Mouse (Mus musculus): ENCODE measurements around the gene Nr2c2. TPM values are rescaled to one million over a fixed set of nuclear protein-coding genes. Genes with fewer than 3 reads are reported as not detected.
A peak's percentile ranks its signal among the peaks of the same experiment; 100 is the strongest.

Nr2c2 gene
- polyA plus RNA-seq, 1 experiment from 2014 or later = 17.8 TPM

DNA sequence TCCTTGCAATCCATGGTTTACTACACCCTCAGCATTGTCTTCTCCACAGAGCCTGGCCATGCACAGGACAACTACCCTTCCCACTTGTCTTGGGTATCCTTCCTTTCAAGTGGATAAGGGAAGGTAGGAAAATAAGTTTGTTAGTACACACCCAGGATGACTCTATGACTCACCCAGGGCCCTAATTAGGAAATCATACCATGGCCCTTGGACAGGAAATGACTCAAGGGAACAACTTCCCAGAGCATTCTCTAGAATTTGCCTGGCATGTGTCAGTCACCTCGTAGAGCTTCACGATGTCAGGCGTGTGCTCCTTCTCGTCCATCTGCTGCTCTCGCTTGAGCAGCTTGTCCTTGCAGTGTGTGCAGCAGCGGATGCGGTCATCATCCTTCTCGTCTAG lies 108.2 kb downstream of the Nr2c2 start:
- H3K4me2 ChIP-seq = no peak overlapping the region
- peaks cover 23% of the 10 kb centered on the region; the same call in 1 of the 2 replicates for H3K36me3 ChIP-seq (ENCODE audit: control insufficient read depth, insufficient read depth, low read length)
- no peaks in the 10 kb centered on the region for H3K4me1 ChIP-seq (replicated peaks; ENCODE audit: control insufficient read depth, insufficient read depth, low read length)
- no peak overlapping the region for H3K9ac ChIP-seq (ENCODE audit: low read depth, low read length)
- 88% methylated on average over 8 of the region's 8 CpGs for whole genome bisulfite sequencing
- H3K27me3 ChIP-seq (replicated peaks; ENCODE audit: control insufficient read depth, insufficient read depth, low read length) = no peaks in the 10 kb centered on the region
- ATAC-seq (replicated peaks; ENCODE audit: low FRiP score) = no peak
- H3K9me3 ChIP-seq (ENCODE audit: control insufficient read depth, low read length) = no peaks in the 10 kb centered on the region
- H3K4me3 ChIP-seq (ENCODE audit: low read depth, low read length) = no peak overlapping the region
- no peak overlapping the region for H3K27ac ChIP-seq (ENCODE audit: low read depth, low read length)
- no peak for DNase-seq (ENCODE audit: low spot score)

DNA sequence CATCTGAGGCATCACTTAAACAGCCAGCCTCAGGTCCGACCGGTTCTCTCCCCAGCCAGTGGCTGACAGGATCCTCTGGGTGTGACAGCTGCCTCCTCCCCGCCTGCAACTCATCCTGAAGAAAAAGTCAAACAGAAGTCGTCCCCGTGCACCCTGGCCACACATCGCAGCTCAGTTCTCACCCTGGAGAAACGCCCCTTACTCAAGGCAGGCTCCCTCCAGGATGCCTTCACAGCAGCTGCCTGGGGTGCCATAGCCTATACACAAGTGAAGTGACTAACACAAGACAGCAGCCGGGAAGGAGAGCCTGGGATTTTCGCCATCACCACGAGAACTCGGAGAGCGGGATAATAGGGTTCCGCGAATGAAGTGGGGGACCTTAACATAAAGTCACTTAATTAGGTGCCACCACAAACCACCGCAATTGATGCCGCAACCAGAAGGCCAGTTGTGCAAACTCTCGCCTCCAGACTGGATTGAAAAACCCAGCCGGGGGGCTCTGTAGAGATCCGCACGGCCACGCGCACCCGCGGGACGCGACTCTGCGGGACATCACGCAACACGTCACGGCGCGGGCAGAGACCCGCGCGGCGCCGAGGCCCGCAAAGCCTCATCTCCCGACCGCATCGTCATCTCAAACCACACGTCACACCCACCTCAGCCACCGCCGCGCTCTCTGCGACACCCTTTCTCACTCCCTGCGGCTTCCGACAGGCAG lies 123.0 kb downstream of the Nr2c2 start:
- Histone ChIP-seq H3K4me3 (ENCODE audit: low read depth, low read length) (peak overlapping the region; percentile 89), H3K4me2 (peak overlapping the region; percentile 87), H3K4me1 (replicated peaks; ENCODE audit: control insufficient read depth, insufficient read depth, low read length) (peaks cover 9% of the 10 kb centered on the region), H3K9me3 (ENCODE audit: control insufficient read depth, low read length) (no peaks in the 10 kb centered on the region), H3K27ac (ENCODE audit: low read depth, low read length) (peak overlapping the region; percentile 74; the same call in 1 of the 2 replicates), H3K36me3 (ENCODE audit: control insufficient read depth, insufficient read depth, low read length) (0 out of 2 replicates have a peak, but pooled peaks cover 2% of the 10 kb centered on the region), H3K27me3 (replicated peaks; ENCODE audit: control insufficient read depth, insufficient read depth, low read length) (no peaks in the 10 kb centered on the region), H3K9ac (ENCODE audit: low read depth, low read length) (peak overlapping the region; percentile 87)
- DNase-seq (ENCODE audit: low spot score) = peak; percentile 38
- peak; percentile 41 for ATAC-seq (replicated peaks; ENCODE audit: low FRiP score)
- WGBS = under 1% methylated on average over 48 of the region's 48 CpGs

DNA sequence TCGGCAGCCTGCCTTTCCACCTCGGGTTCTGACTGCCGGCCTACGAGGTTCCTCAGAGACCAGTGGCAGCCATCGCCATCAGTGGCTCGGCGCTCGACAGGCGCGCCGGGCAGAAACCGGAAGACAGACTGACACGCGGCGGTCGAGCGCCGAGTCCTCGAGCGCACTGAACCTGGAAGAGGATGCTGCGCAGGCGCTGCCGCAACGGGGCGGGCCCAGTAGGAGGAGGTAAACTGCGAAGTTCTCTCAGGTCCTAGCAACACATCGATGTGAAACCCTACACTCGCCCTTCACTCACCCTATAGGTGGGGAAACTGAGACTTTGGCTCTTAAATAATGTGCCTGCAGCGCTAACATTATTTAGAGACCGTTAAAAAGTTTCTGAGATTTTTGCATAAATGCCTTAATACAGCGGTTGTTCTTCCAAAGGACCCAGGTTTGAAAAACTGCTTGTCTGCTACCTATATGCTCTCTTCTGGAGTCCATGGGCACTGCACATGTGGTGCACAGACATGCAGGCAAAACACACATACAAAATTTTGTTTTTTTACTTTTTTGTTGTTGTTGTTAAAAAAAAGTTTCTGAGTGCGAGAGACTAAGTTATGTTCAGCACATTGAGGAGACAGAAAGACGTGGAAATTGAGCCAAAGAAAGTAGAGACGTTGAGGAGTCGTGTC lies 123.7 kb downstream of the Nr2c2 start, which contains the start of gene Rbsn:
Gene Rbsn (minus strand): TSS at position 153 of the 677 bp plus-strand sequence.
- ATAC-seq (replicated peaks; ENCODE audit: low FRiP score) (peak; percentile 96), DNase-seq (ENCODE audit: low spot score) (peak; percentile 88)
- 0 out of 2 replicates have a peak, but pooled peaks cover 2% of the 10 kb centered on the region for H3K36me3 ChIP-seq (ENCODE audit: control insufficient read depth, insufficient read depth, low read length)
- peak within 1 kb of the TSS; percentile 74; the same call in 1 of the 2 replicates for H3K27ac ChIP-seq (ENCODE audit: low read depth, low read length)
- no peaks in the 10 kb centered on the region for H3K27me3 ChIP-seq (replicated peaks; ENCODE audit: control insufficient read depth, insufficient read depth, low read length)
- peak within 1 kb of the TSS; percentile 87 for H3K4me2 ChIP-seq
- H3K9ac ChIP-seq (ENCODE audit: low read depth, low read length) = peak within 1 kb of the TSS; percentile 87
- H3K4me3 ChIP-seq (ENCODE audit: low read depth, low read length) = peak within 1 kb of the TSS; percentile 89
- peaks cover 9% of the 10 kb centered on the region for H3K4me1 ChIP-seq (replicated peaks; ENCODE audit: control insufficient read depth, insufficient read depth, low read length)
- 10% methylated on average over 35 of the region's 35 CpGs for WGBS
- H3K9me3 ChIP-seq (ENCODE audit: control insufficient read depth, low read length) = no peaks in the 10 kb centered on the region

DNA sequence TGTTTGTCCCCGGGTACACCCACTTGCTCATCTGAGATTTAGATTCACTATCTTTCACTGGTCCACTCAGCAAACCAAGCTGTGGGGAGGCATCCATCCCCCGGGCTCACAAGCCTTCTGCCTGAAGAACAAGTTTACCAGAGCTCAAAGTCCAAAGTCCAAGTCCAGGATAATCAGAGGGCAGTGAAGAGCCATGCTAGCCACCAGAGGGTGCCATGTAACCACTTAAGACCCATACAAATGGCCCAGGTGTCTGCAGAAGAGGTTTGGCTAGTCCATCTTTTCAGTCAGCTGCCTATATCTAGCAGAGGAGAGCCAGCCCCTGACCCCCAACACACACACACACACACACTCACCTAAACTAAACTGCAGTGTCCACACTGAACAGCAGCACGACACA lies 128.3 kb downstream of the Nr2c2 start:
- WGBS = 39% methylated on average over 3 of the region's 3 CpGs
- Histone ChIP-seq H3K4me1 (replicated peaks; ENCODE audit: control insufficient read depth, insufficient read depth, low read length) (no peaks in the 10 kb centered on the region), H3K36me3 (ENCODE audit: control insufficient read depth, insufficient read depth, low read length) (no peaks in the 10 kb centered on the region), H3K9me3 (ENCODE audit: control insufficient read depth, low read length) (no peaks in the 10 kb centered on the region), H3K9ac (ENCODE audit: low read depth, low read length) (no peak overlapping the region), H3K4me2 (no peak overlapping the region), H3K27me3 (replicated peaks; ENCODE audit: control insufficient read depth, insufficient read depth, low read length) (no peaks in the 10 kb centered on the region), H3K4me3 (ENCODE audit: low read depth, low read length) (no peak overlapping the region), H3K27ac (ENCODE audit: low read depth, low read length) (no peak overlapping the region)
- DNase-seq (ENCODE audit: low spot score) = no peak
- no peak for ATAC-seq (replicated peaks; ENCODE audit: low FRiP score)

DNA sequence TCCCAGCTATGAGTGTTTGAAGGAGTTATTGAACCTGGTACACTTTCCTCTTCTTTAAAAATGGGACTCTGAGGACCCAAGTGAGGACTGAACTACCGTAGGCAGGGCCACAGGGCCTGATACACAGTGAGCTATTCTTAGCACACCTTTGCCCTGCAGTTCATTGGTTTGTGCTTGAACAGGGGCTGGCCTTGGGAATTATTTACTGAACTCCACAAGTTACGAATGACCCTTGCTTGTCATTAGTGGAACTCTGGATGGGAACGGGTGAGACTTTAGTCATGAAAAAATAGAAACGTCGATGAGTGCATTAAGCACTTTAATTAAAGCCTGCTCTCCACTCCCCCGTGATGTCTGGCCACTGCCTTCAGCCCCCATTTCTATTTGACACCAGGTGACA lies 130.4 kb downstream of the Nr2c2 start:
- H3K4me2 ChIP-seq = no peak overlapping the region
- no peaks in the 10 kb centered on the region for H3K27me3 ChIP-seq (replicated peaks; ENCODE audit: control insufficient read depth, insufficient read depth, low read length)
- DNase-seq (ENCODE audit: low spot score) = no peak
- no peak overlapping the region for H3K9ac ChIP-seq (ENCODE audit: low read depth, low read length)
- 0 out of 2 replicates have a peak, but pooled peaks have one; percentile 26 for ATAC-seq (replicated peaks; ENCODE audit: low FRiP score)
- no peak overlapping the region for H3K4me3 ChIP-seq (ENCODE audit: low read depth, low read length)
- no peak overlapping the region for H3K27ac ChIP-seq (ENCODE audit: low read depth, low read length)
- 74% methylated on average over 6 of the region's 6 CpGs for WGBS
- no peaks in the 10 kb centered on the region for H3K36me3 ChIP-seq (ENCODE audit: control insufficient read depth, insufficient read depth, low read length)
- no peaks in the 10 kb centered on the region for H3K9me3 ChIP-seq (ENCODE audit: control insufficient read depth, low read length)
- no peaks in the 10 kb centered on the region for H3K4me1 ChIP-seq (replicated peaks; ENCODE audit: control insufficient read depth, insufficient read depth, low read length)

DNA sequence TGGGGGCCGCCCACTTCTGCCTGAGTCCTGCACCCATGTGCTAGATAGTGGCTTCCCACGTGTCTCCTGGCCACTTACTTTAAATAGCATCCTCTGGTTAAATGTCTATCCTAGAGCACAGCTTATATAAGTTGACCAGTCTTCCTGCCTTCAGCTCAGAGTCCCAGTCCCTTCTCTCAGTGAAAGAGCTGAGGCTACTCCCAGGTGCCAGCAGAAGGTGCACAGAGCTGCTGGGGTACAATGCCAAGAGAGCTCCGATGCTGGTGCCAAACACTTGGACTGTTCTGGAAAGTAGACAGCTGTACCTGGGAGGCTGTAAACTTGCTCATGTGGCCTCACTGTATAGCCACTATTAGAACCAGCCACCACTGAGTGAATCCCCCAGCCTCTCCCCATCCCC lies 130.8 kb downstream of the Nr2c2 start:
- no peak for ATAC-seq (replicated peaks; ENCODE audit: low FRiP score)
- Histone ChIP-seq H3K4me1 (replicated peaks; ENCODE audit: control insufficient read depth, insufficient read depth, low read length) (no peaks in the 10 kb centered on the region), H3K36me3 (ENCODE audit: control insufficient read depth, insufficient read depth, low read length) (no peaks in the 10 kb centered on the region), H3K9me3 (ENCODE audit: control insufficient read depth, low read length) (no peaks in the 10 kb centered on the region), H3K4me3 (ENCODE audit: low read depth, low read length) (no peak overlapping the region), H3K27ac (ENCODE audit: low read depth, low read length) (no peak overlapping the region), H3K27me3 (replicated peaks; ENCODE audit: control insufficient read depth, insufficient read depth, low read length) (no peaks in the 10 kb centered on the region), H3K4me2 (no peak overlapping the region), H3K9ac (ENCODE audit: low read depth, low read length) (no peak overlapping the region)
- WGBS = 74% methylated on average over 3 of the region's 3 CpGs
- no peak for DNase-seq (ENCODE audit: low spot score)

Other genes with a start within 250 kb of the Nr2c2 start
- gene Ccdc174, start 213.3 kb upstream of the Nr2c2 start, polyA plus RNA-seq (2014; fragmentation: Nextera tagmentation; extraction: Ambion mirVana) = 27.1 and 29.8 TPM in 2 replicates
- 0.12 and 0.23 TPM in 2 replicates for gene 4930590J08Rik, start 188.6 kb upstream of the Nr2c2 start, polyA plus RNA-seq (2014; fragmentation: Nextera tagmentation; extraction: Ambion mirVana)
- gene Fgd5, start 112.5 kb upstream of the Nr2c2 start, polyA plus RNA-seq (2014; fragmentation: Nextera tagmentation; extraction: Ambion mirVana) = 8.0 and 8.3 TPM in 2 replicates
- gene Mrps25, start 92.6 kb downstream of the Nr2c2 start, polyA plus RNA-seq (2014; fragmentation: Nextera tagmentation; extraction: Ambion mirVana) = 111 and 114 TPM in 2 replicates
- gene Rbsn, start 123.5 kb downstream of the Nr2c2 start, polyA plus RNA-seq (2014; fragmentation: Nextera tagmentation; extraction: Ambion mirVana) = 12.7 and 13.1 TPM in 2 replicates
- gene Trh, start 153.3 kb downstream of the Nr2c2 start, polyA plus RNA-seq (2014; fragmentation: Nextera tagmentation; extraction: Ambion mirVana) = not detected in 2 replicates